Comparison of ENCODE assay signal across 8 mouse cellular contexts in genomic region chr13:23698300-23698693, GRCm38 (mm10). TPM values are rescaled to one million over a fixed set of nuclear protein-coding genes. Genes with fewer than 3 reads are reported as not detected.
DNase-seq lines count a peak whose midpoint lies in the region; ATAC-seq and TF ChIP-seq lines count a peak whose summit lies in the region.

Gene Hist1h4c, minus strand, starts transcription at chr13:23698454.

- WGBS in forebrain, embryonic 16.5 days = under 1% methylated on average over 20 of the region's 22 CpGs
- WGBS in lung, embryonic 14.5 days = under 1% methylated on average over 22 of the region's 22 CpGs
- WGBS in olfactory bulb, adult 2 months = under 1% methylated on average over 22 of the region's 22 CpGs
- WGBS in thymus, adult 2 months = under 1% methylated on average over 22 of the region's 22 CpGs

- H3K4me3 ChIP-seq in G1E (ENCODE audit: low read depth, low read length) = peak within 1 kb of the TSS; percentile 66
- peak within 1 kb of the TSS; percentile 46 for H3K4me3 ChIP-seq in forebrain, embryonic 16.5 days (replicated peaks; ENCODE audit: low read length)
- peak within 1 kb of the TSS; percentile 63 for H3K4me3 ChIP-seq in layer of hippocampus, adult 2 months
- peak within 1 kb of the TSS; percentile 48 for H3K4me3 ChIP-seq in lung, embryonic 14.5 days (ENCODE audit: low read depth, low read length)
- H3K4me3 ChIP-seq in olfactory bulb, adult 2 months (ENCODE audit: insufficient read depth, low read depth, low read length) = peak within 1 kb of the TSS; percentile 73
- peak within 1 kb of the TSS; percentile 50 for H3K4me3 ChIP-seq in thymus, adult 2 months (ENCODE audit: control insufficient read depth, insufficient read depth, low read length)

- H3K36me3 ChIP-seq in G1E (replicated peaks) = no peaks in the 10 kb centered on the region
- no peaks in the 10 kb centered on the region for H3K36me3 ChIP-seq in forebrain, embryonic 16.5 days (ENCODE audit: control insufficient read depth, insufficient read depth)
- no peaks in the 10 kb centered on the region for H3K36me3 ChIP-seq in lung, embryonic 14.5 days (ENCODE audit: insufficient read depth)
- no peaks in the 10 kb centered on the region for H3K36me3 ChIP-seq in thymus, adult 2 months (ENCODE audit: control insufficient read depth, insufficient read depth, low read length)

- H3K27me3 ChIP-seq in G1E (ENCODE audit: insufficient read depth, low read length) = no peaks in the 10 kb centered on the region
- H3K27me3 ChIP-seq in forebrain, embryonic 16.5 days (replicated peaks; ENCODE audit: control insufficient read depth, insufficient read depth, low read length) = no peaks in the 10 kb centered on the region
- H3K27me3 ChIP-seq in lung, embryonic 14.5 days (ENCODE audit: insufficient read depth, low read length) = no peaks in the 10 kb centered on the region
- H3K27me3 ChIP-seq in thymus, adult 2 months (ENCODE audit: control insufficient read depth, insufficient read depth, low read length) = no peaks in the 10 kb centered on the region

- ATAC-seq in G1E (ENCODE audit: extremely low read depth, insufficient number of reproducible peaks, low FRiP score, poor library complexity, severe bottlenecking) = peak; percentile 81
- ATAC-seq in forebrain, embryonic 16.5 days = peak; percentile 96
- peak; percentile 97 for ATAC-seq in lung, embryonic 14.5 days (ENCODE audit: insufficient read depth)

- H3K27ac ChIP-seq in forebrain, embryonic 16.5 days (ENCODE audit: low read length) = peak within 1 kb of the TSS; percentile 86
- H3K27ac ChIP-seq in layer of hippocampus, adult 2 months = peak within 1 kb of the TSS; percentile 86
- peak within 1 kb of the TSS; percentile 97 for H3K27ac ChIP-seq in lung, embryonic 14.5 days (ENCODE audit: low read depth)
- peak within 1 kb of the TSS; percentile 47 for H3K27ac ChIP-seq in olfactory bulb, adult 2 months (ENCODE audit: insufficient read depth, low read depth, low read length)
- peak within 1 kb of the TSS; percentile 88 for H3K27ac ChIP-seq in thymus, adult 2 months (ENCODE audit: control insufficient read depth, insufficient read depth, low read length)

- TF ChIP-seq CTCF in G1E (IDR thresholded peaks at IDR 0.05; ENCODE audit: low read depth, low read length) = no peak
- no peak for TF ChIP-seq CTCF in layer of hippocampus, adult 2 months (conservative IDR thresholded peaks at IDR 0.05)
- TF ChIP-seq CTCF in lung, embryonic 14.5 days (IDR thresholded peaks at IDR 0.05; ENCODE audit: low read depth) = peak; percentile 33
- TF ChIP-seq CTCF in olfactory bulb, adult 2 months (IDR thresholded peaks at IDR 0.05; ENCODE audit: insufficient read depth, low read depth, low read length) = no peak
- 0 out of 2 replicates have a peak, but pooled peaks have one; percentile 14 for TF ChIP-seq CTCF in thymus, adult 2 months (IDR thresholded peaks at IDR 0.05; ENCODE audit: borderline replicate concordance, control insufficient read depth, extremely low read depth, insufficient read depth, low read length, poor library complexity)

- H3K4me1 ChIP-seq in G1E (ENCODE audit: insufficient read depth, low read depth, low read length) = peaks cover 31% of the 10 kb centered on the region
- H3K4me1 ChIP-seq in forebrain, embryonic 16.5 days (replicated peaks; ENCODE audit: control insufficient read depth, insufficient read depth, low read length) = peaks cover 4% of the 10 kb centered on the region
- peaks cover 4% of the 10 kb centered on the region; the same call in 1 of the 2 replicates for H3K4me1 ChIP-seq in lung, embryonic 14.5 days (ENCODE audit: insufficient read depth)
- peaks cover 5% of the 10 kb centered on the region; the same call in 1 of the 2 replicates for H3K4me1 ChIP-seq in olfactory bulb, adult 2 months (ENCODE audit: control insufficient read depth, insufficient read depth, low read length)
- H3K4me1 ChIP-seq in thymus, adult 2 months (replicated peaks; ENCODE audit: control insufficient read depth, insufficient read depth, low read length) = peaks cover 11% of the 10 kb centered on the region

- peak; percentile 99 for TF ChIP-seq POLR2A in olfactory bulb, adult 2 months (IDR thresholded peaks at IDR 0.05; ENCODE audit: insufficient read depth, low read depth, low read length)
- TF ChIP-seq POLR2A in thymus, adult 2 months (IDR thresholded peaks at IDR 0.05; ENCODE audit: control insufficient read depth, extremely low read depth, insufficient read depth, low read length, poor library complexity) = peak; percentile 99

- no peaks in the 10 kb centered on the region for H3K9me3 ChIP-seq in G1E (replicated peaks)
- no peaks in the 10 kb centered on the region for H3K9me3 ChIP-seq in forebrain, embryonic 16.5 days (ENCODE audit: control insufficient read depth, low read length)
- no peaks in the 10 kb centered on the region for H3K9me3 ChIP-seq in lung, embryonic 14.5 days (ENCODE audit: low read depth, low read length)

- intact Hi-C loops in heart, postnatal 36 days (cut with DNase I) = loop anchor here (1.0 to 5.0 kb wide), 6 partner anchors 13 to 1656 kb away; partner anchors contain the start of genes Hist1h1e, Hist1h2af, Hist1h2ag and Hist1h2bj

- DNase-seq in G1E (ENCODE audit: low spot score) = peak; percentile 74
- DNase-seq in cerebellum, adult 18-20 months = peak; percentile 96 to 98
- DNase-seq in heart, postnatal 36 days = peak; percentile 100
- DNase-seq in layer of hippocampus, adult 2 months (ENCODE audit: low spot score in 2 of 2) = peak; percentile 99 to 100
- DNase-seq in lung, embryonic 14.5 days = peak; percentile 100
- DNase-seq in thymus, adult 2 months = peak; percentile 98

- H3K9ac ChIP-seq in forebrain, embryonic 16.5 days (replicated peaks; ENCODE audit: low read depth, low read length) = peak within 1 kb of the TSS; percentile 49
- H3K9ac ChIP-seq in lung, embryonic 14.5 days = peak within 1 kb of the TSS; percentile 69

- H3K4me2 ChIP-seq in forebrain, embryonic 16.5 days (ENCODE audit: low read length) = peak within 1 kb of the TSS; percentile 65
- H3K4me2 ChIP-seq in lung, embryonic 14.5 days = peak within 1 kb of the TSS; percentile 74

RNA-seq across cellular contexts. Expression of gene Hist1h4c, which starts in this region (rescaled TPM):
- total RNA-seq in G1E (2014; fragmentation: Nextera tagmentation) (89.9 and 123 TPM in 2 replicates), G1E (2017) (238 and 240 TPM in 2 replicates)
- 2.2 and 9.8 TPM in 2 replicates for polyA plus RNA-seq in G1E (2012)
- polyA plus RNA-seq in forebrain, embryonic 16.5 days (2015; fragmentation: Nextera tagmentation; extraction: Ambion mirVana) = 2.1 and 2.2 TPM in 2 replicates
- 10 to 100 TPM; 51.7 to 59.6 TPM for total RNA-seq in heart, postnatal 36 days (2021)
- total RNA-seq in layer of hippocampus, adult 2 months (2021) = 100 to 1,000 TPM; 108 to 115 TPM
- 11.2 and 11.4 TPM in 2 replicates for polyA plus RNA-seq in lung, embryonic 14.5 days (2014; fragmentation: Nextera tagmentation; extraction: Ambion mirVana)
- not detected in 2 replicates for polyA plus RNA-seq in olfactory bulb, adult 2 months (2012; ENCODE audit: insufficient read depth, insufficient read length, low replicate concordance, missing spikeins)
- polyA plus RNA-seq in thymus, adult 2 months (2012; rRNA removed) = 69.8 and 70.6 TPM in 2 replicates

Comparison
In these comparisons a context has a peak if more than half of its experiments do, and no peak if none do; other contexts are left out.
1. Peak in every context shown above with its lines: DNase-seq, ATAC-seq, H3K4me3 ChIP-seq and H3K27ac ChIP-seq.
2. CTCF ChIP-seq: peak in lung, embryonic 14.5 days (single experiment) and thymus, adult 2 months (single experiment); none in G1E (single experiment), layer of hippocampus, adult 2 months (single experiment) and olfactory bulb, adult 2 months (single experiment).
3. H3K27ac ChIP-seq: peak in every context shown above with its lines; median percentile 97 in lung, embryonic 14.5 days; 88 in thymus, adult 2 months; 86 in forebrain, embryonic 16.5 days; 86 in layer of hippocampus, adult 2 months; 47 in olfactory bulb, adult 2 months.